Mouse (Mus musculus) embryo, embryonic 10 days (tissue): ENCODE measurements at regions not wholly inside any gene's neighbourhood (a gene's known extent, or its start where the extent isn't known, plus 50 kb on each side); places are given as distances from the start of the nearest gene placed in this dataset.

Experiments used
- DNase-seq: peaks from one replicate; pipeline ENCODE4 v3.0.0-alpha.2; 2015; ENCODE audit warnings: low spot score

- no peak for DNase-seq
These were observed 53.1 kb upstream of the Lbx1 start for GRCm38 (mm10) chr19:45288722-45289121.

- peak; percentile 72 for DNase-seq
These were observed 62.2 kb upstream of the Lbx1 start for GRCm38 (mm10) chr19:45297812-45298211.

- no peak for DNase-seq
These were observed 63.7 kb upstream of the Lbx1 start for GRCm38 (mm10) chr19:45299341-45299740.

GRCm38 (mm10) chr19:45299768-45300167, 63.8 kb upstream of the Btrc start:
- DNase-seq, result peak; percentile 46

- peak; percentile 83 for DNase-seq
These were observed 62.7 kb upstream of the Btrc start for GRCm38 (mm10) chr19:45300691-45301431.

GRCm38 (mm10) chr19:45301432-45301732, 62.2 kb upstream of the Btrc start:
- DNase-seq, result no peak

GRCm38 (mm10) chr19:45301733-45302547, 61.6 kb upstream of the Btrc start:
- peak; percentile 42 for DNase-seq

- peak; percentile 47 for DNase-seq
These were observed 60.8 kb upstream of the Btrc start for GRCm38 (mm10) chr19:45302548-45303241.

- peak; percentile 16 for DNase-seq
These were observed 59.0 kb upstream of the Btrc start for GRCm38 (mm10) chr19:45304538-45304937.

GRCm38 (mm10) chr19:45307299-45308275, 55.9 kb upstream of the Btrc start:
- peak; percentile 46 for DNase-seq

- no peak for DNase-seq
These were observed 54.8 kb upstream of the Btrc start for GRCm38 (mm10) chr19:45308676-45309275.

GRCm38 (mm10) chr19:45310291-45310881, 53.1 kb upstream of the Btrc start:
- DNase-seq, result no peak

GRCm38 (mm10) chr19:45310944-45311603, 52.5 kb upstream of the Btrc start:
- peak; percentile 77 for DNase-seq

GRCm38 (mm10) chr19:45311831-45312537, 51.5 kb upstream of the Btrc start:
- DNase-seq, result no peak

- DNase-seq, result no peak
These were observed 50.7 kb upstream of the Btrc start for GRCm38 (mm10) chr19:45312713-45313365.
